Mouse (Mus musculus): ENCODE measurements around the gene Glis2. TPM values are rescaled to one million over a fixed set of nuclear protein-coding genes. Genes with fewer than 3 reads are reported as not detected.
A peak's percentile ranks its signal among the peaks of the same experiment; 100 is the strongest.

Gene Glis2
- polyA plus RNA-seq, 1 experiment from 2014 or later = 9.2 TPM

GRCm38 (mm10) chr16:4613736-4614135 lies 19.2 kb downstream of the Glis2 start:
- ATAC-seq = no peak
- H3K4me2 ChIP-seq (replicated peaks; ENCODE audit: low read depth) = no peak overlapping the region
- TF ChIP-seq CTCF (IDR thresholded peaks at IDR 0.05; ENCODE audit: low read depth) = no peak
- H3K4me3 ChIP-seq (ENCODE audit: low read depth, low read length) = no peak overlapping the region
- 0 out of 2 replicates have a peak, but pooled peaks cover 3% of the 10 kb centered on the region for H3K4me1 ChIP-seq (replicated peaks; ENCODE audit: control insufficient read depth, insufficient read depth, low read length)
- H3K9me3 ChIP-seq (ENCODE audit: control insufficient read depth) = no peaks in the 10 kb centered on the region
- no peak overlapping the region for H3K9ac ChIP-seq (ENCODE audit: low read depth, low read length)
- WGBS = 92% methylated on average over 9 of the region's 9 CpGs
- H3K27ac ChIP-seq (ENCODE audit: low read depth, low read length) = no peak overlapping the region
- no peaks in the 10 kb centered on the region for H3K27me3 ChIP-seq (replicated peaks; ENCODE audit: control insufficient read depth, insufficient read depth, low read length)
- peaks cover 51% of the 10 kb centered on the region for H3K36me3 ChIP-seq (ENCODE audit: control insufficient read depth, insufficient read depth)

- H3K36me3 ChIP-seq (ENCODE audit: control insufficient read depth, insufficient read depth) = peaks cover 51% of the 10 kb centered on the region
- no peak for ATAC-seq
- H3K9me3 ChIP-seq (ENCODE audit: control insufficient read depth) = no peaks in the 10 kb centered on the region
- H3K4me1 ChIP-seq (replicated peaks; ENCODE audit: control insufficient read depth, insufficient read depth, low read length) = 0 out of 2 replicates have a peak, but pooled peaks cover 3% of the 10 kb centered on the region
- H3K4me3 ChIP-seq (ENCODE audit: low read depth, low read length) = no peak overlapping the region
- H3K4me2 ChIP-seq (replicated peaks; ENCODE audit: low read depth) = no peak overlapping the region
- no peaks in the 10 kb centered on the region for H3K27me3 ChIP-seq (replicated peaks; ENCODE audit: control insufficient read depth, insufficient read depth, low read length)
- no peak overlapping the region for H3K9ac ChIP-seq (ENCODE audit: low read depth, low read length)
- H3K27ac ChIP-seq (ENCODE audit: low read depth, low read length) = no peak overlapping the region
- WGBS = 91% methylated on average over 3 of the region's 3 CpGs
- TF ChIP-seq CTCF (IDR thresholded peaks at IDR 0.05; ENCODE audit: low read depth) = no peak
Observed at GRCm38 (mm10) chr16:4614639-4615038, 20.1 kb downstream of the Glis2 start.

- Histone ChIP-seq H3K27ac (ENCODE audit: low read depth, low read length) (no peak overlapping the region), H3K4me3 (ENCODE audit: low read depth, low read length) (no peak overlapping the region), H3K4me2 (replicated peaks; ENCODE audit: low read depth) (no peak overlapping the region), H3K4me1 (replicated peaks; ENCODE audit: control insufficient read depth, insufficient read depth, low read length) (0 out of 2 replicates have a peak, but pooled peaks cover 3% of the 10 kb centered on the region), H3K27me3 (replicated peaks; ENCODE audit: control insufficient read depth, insufficient read depth, low read length) (no peaks in the 10 kb centered on the region), H3K9ac (ENCODE audit: low read depth, low read length) (no peak overlapping the region), H3K36me3 (ENCODE audit: control insufficient read depth, insufficient read depth) (peaks cover 48% of the 10 kb centered on the region), H3K9me3 (ENCODE audit: control insufficient read depth) (no peaks in the 10 kb centered on the region)
- 89% methylated on average over 1 of the region's 1 CpGs for WGBS
- no peak for TF ChIP-seq CTCF (IDR thresholded peaks at IDR 0.05; ENCODE audit: low read depth)
- ATAC-seq = no peak
Observed at GRCm38 (mm10) chr16:4615297-4615696, 20.8 kb downstream of the Glis2 start.

- no peak overlapping the region for H3K9ac ChIP-seq (ENCODE audit: low read depth, low read length)
- no peak for TF ChIP-seq CTCF (IDR thresholded peaks at IDR 0.05; ENCODE audit: low read depth)
- 0 out of 2 replicates have a peak, but pooled peaks cover 3% of the 10 kb centered on the region for H3K4me1 ChIP-seq (replicated peaks; ENCODE audit: control insufficient read depth, insufficient read depth, low read length)
- H3K9me3 ChIP-seq (ENCODE audit: control insufficient read depth) = no peaks in the 10 kb centered on the region
- H3K4me2 ChIP-seq (replicated peaks; ENCODE audit: low read depth) = no peak overlapping the region
- no peak overlapping the region for H3K4me3 ChIP-seq (ENCODE audit: low read depth, low read length)
- no peak overlapping the region for H3K27ac ChIP-seq (ENCODE audit: low read depth, low read length)
- H3K36me3 ChIP-seq (ENCODE audit: control insufficient read depth, insufficient read depth) = peaks cover 39% of the 10 kb centered on the region
- WGBS = 68% methylated on average over 4 of the region's 4 CpGs
- H3K27me3 ChIP-seq (replicated peaks; ENCODE audit: control insufficient read depth, insufficient read depth, low read length) = no peaks in the 10 kb centered on the region
- no peak for ATAC-seq
Observed at GRCm38 (mm10) chr16:4616829-4617228, 22.3 kb downstream of the Glis2 start.

GRCm38 (mm10) chr16:4624074-4624473 lies 29.6 kb downstream of the Glis2 start:
- Histone ChIP-seq H3K4me2 (replicated peaks; ENCODE audit: low read depth) (peak overlapping the region; percentile 79), H3K9me3 (ENCODE audit: control insufficient read depth) (no peaks in the 10 kb centered on the region), H3K9ac (ENCODE audit: low read depth, low read length) (peak overlapping the region; percentile 63), H3K27me3 (replicated peaks; ENCODE audit: control insufficient read depth, insufficient read depth, low read length) (no peaks in the 10 kb centered on the region), H3K27ac (ENCODE audit: low read depth, low read length) (peak overlapping the region; percentile 76), H3K4me3 (ENCODE audit: low read depth, low read length) (peak overlapping the region; percentile 55), H3K36me3 (ENCODE audit: control insufficient read depth, insufficient read depth) (peaks cover 28% of the 10 kb centered on the region), H3K4me1 (replicated peaks; ENCODE audit: control insufficient read depth, insufficient read depth, low read length) (no peaks in the 10 kb centered on the region; the same call in 1 of the 2 replicates)
- TF ChIP-seq CTCF (IDR thresholded peaks at IDR 0.05; ENCODE audit: low read depth) = no peak
- 13% methylated on average over 9 of the region's 9 CpGs for WGBS
- no peak for ATAC-seq

GRCm38 (mm10) chr16:4624481-4625110 lies 30.1 kb downstream of the Glis2 start, which contains the start of gene Pam16:
TSS of gene Pam16 (minus strand) at chr16:4624988.
- Histone ChIP-seq H3K4me2 (replicated peaks; ENCODE audit: low read depth) (peak within 1 kb of the TSS; percentile 79), H3K4me3 (ENCODE audit: low read depth, low read length) (peak within 1 kb of the TSS; percentile 55), H3K27ac (ENCODE audit: low read depth, low read length) (peak within 1 kb of the TSS; percentile 76), H3K9ac (ENCODE audit: low read depth, low read length) (peak within 1 kb of the TSS; percentile 63), H3K4me1 (replicated peaks; ENCODE audit: control insufficient read depth, insufficient read depth, low read length) (no peaks in the 10 kb centered on the region; the same call in 1 of the 2 replicates), H3K9me3 (ENCODE audit: control insufficient read depth) (no peaks in the 10 kb centered on the region), H3K36me3 (ENCODE audit: control insufficient read depth, insufficient read depth) (peaks cover 33% of the 10 kb centered on the region), H3K27me3 (replicated peaks; ENCODE audit: control insufficient read depth, insufficient read depth, low read length) (no peaks in the 10 kb centered on the region)
- under 1% methylated on average over 56 of the region's 56 CpGs for WGBS
- TF ChIP-seq CTCF (IDR thresholded peaks at IDR 0.05; ENCODE audit: low read depth) = no peak
- ATAC-seq = peak; percentile 84
